Mouse (Mus musculus) CH12.LX (cell line): ENCODE results near the gene Slc38a3.

Experiments used
- CTCF ChIP-seq, 2 experiments: IDR thresholded peaks in 1 of 2; conservative IDR thresholded peaks in 1 of 2; 2 replicates each; pipeline ENCODE4 v1.5.1; 2011 to 2012; ENCODE audit warnings: low read depth in 2 of 2, low read length in 2 of 2, improper control_type of control experiment in 1 of 2, inconsistent platforms in 1 of 2, mild to moderate bottlenecking in 1 of 2, moderate library complexity in 1 of 2
- HCFC1 ChIP-seq: IDR thresholded peaks from 2 replicates; pipeline ENCODE4 v1.6.1; 2012; ENCODE audit warnings: low read depth, mild to moderate bottlenecking, inconsistent platforms, low read length, improper control_type of control experiment
- MEF2A ChIP-seq: IDR thresholded peaks from 2 replicates; pipeline ENCODE4 v1.6.1; 2014; ENCODE audit warnings: low read depth, mild to moderate bottlenecking, inconsistent platforms, low read length, improper control_type of control experiment, borderline replicate concordance
- POLR2A ChIP-seq: IDR thresholded peaks from 2 replicates; pipeline ENCODE4 v1.6.1; 2011; ENCODE audit warnings: low read depth, mild to moderate bottlenecking, improper control_type of control experiment, low read length
- USF1 ChIP-seq: IDR thresholded peaks from 2 replicates; pipeline ENCODE4 v1.6.1; 2014; ENCODE audit warnings: low read depth, mild to moderate bottlenecking, inconsistent platforms, low read length, improper control_type of control experiment

GRCm38 (mm10) chr9:107618098-107618497, 51.2 kb downstream of the Slc38a3 start:
- TF ChIP-seq POLR2A (no peak), HCFC1 (no peak), USF1 (no peak), MEF2A (no peak), CTCF (conservative IDR thresholded peaks at IDR 0.05 in 1 of 2, IDR thresholded peaks at IDR 0.05 in 1 of 2; ENCODE audit: low read depth in 2 of 2, low read length in 2 of 2) (no peak)
